Mouse (Mus musculus) R1 (cell line): ENCODE data around the gene Atxn1.

Experiments used
- DNase-seq: peaks from one replicate; pipeline ENCODE4 v3.0.0-alpha.2; 2018; ENCODE audit warnings: low read depth, low spot score

Gene Atxn1

DNA sequence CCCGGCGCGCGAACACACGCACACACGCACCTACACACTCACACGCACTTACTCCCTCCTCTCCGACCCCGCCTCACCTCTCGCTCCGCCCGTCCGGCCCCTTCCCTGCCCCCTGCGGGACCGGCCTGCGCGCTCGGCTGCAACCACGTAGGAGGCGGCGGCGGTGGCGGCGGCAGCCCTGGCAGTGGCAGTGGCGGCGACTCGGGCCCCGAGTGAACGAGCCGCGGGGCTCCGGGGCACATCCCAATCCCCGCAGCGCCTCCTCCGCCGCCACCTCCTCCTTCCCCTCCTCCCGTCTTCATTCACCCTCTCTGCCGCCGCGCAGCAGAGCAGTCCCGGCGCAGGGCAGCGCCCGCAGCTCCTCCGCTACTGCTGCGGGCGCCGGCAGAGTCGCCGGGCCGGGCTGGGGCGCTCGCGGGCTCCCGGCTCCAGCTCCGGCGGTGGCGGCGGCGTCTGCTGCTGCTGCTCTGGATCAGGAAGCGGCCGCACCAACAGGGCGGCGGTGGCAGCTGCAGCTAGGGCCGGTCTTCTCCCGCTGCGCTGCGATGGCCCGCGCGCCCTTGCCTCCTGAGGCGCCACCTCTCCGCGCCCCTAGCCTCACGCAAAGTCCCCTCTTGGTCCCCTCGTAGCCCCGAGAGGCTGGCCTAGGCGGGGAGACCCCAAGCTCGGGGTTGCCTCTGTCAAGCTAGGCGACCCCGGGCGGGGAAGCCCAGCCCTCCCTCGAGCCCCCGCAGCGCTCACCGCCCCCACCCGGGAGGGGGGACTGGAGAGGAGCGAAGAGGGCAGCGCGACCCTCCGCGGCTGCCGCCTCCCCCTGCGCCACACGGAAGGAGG is 1.1 kb downstream of the Atxn1 start:
- DNase-seq = peak; percentile 80

DNA sequence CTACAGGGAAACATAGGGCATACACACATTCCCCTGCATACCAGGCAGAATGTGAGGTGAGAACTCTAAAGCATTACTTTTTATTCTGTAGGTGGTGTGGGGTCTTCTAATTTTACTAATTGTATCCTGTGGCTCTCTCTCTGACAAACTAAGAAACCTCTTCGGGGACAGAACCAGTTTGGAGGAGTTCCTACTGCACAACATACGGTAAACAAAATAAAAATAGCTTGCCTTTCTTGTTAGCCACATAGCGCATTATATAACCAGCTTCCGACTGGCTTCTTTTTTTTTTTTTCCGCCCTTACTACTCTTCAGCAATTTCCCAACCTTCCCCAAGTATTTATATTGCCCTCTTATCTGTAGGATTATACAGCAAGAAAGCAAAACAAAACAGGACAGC is 2.0 kb downstream of the Atxn1 start:
- no peak for DNase-seq

DNA sequence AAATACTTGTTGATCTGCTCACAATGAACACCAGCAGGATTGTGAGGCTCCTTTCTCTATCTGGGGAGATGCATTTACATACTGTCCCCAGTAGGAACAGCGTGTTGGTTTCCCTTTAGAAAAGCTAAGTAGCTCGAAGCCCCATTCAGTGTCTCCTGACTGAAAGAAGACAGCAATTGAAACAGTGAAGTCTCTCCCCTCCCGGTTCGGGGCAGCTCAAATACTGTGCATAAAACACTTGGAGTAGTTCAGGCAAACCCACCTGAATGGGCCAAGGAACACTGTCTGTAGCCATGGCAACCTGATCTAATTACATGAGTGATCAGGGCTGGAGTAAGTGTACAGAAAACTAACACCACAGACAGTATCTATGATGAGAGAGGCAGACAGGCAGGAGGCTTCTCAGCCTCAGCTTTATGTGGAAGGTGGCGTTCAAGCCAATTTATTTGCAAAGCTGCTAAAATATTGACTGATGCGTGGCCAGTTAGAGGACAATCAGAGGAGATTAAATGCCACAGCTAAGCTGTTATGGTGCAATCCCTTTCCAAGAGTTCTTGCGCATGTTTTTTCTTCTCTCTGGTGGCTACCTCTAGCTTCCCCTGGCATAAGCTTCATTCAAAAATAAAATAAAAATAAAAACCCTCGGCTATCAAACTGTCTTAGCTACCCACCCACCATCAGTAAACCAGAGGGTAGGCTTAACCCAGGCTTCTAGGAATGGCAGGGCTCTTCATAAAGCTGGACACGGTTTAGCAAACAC is 2.8 kb downstream of the Atxn1 start:
- peak; percentile 61 for DNase-seq

DNA sequence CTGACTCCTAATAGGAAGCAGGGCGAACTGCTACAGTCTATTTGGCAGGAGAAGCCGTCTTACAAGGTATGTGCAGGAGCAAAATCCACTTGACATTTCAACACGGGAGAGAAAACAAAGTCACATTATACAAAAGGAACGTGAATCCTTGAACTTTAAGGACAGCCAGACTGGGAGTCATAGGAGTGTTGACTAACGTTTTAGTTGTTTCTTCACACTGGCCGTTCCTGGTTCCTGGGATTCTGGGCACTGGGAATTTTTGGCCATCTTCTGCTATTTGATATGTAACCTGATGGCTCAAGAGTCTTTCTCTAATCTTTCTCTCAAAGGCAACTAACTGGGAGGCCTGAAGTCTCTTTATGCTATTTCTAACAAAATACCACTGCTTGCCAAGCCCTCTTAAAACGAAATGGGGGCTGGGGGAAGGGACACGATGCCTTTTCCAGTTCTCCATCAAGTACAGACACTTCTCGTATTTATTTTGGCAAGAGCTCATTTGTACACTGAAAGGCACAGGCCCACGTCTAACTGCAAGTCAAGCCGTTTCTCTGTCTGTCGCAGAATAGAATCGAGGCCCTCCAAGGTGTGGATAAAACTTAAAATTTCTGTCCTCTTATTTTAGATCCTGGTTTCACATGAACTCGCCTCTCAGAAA is 4.4 kb downstream of the Atxn1 start:
- DNase-seq = no peak

DNA sequence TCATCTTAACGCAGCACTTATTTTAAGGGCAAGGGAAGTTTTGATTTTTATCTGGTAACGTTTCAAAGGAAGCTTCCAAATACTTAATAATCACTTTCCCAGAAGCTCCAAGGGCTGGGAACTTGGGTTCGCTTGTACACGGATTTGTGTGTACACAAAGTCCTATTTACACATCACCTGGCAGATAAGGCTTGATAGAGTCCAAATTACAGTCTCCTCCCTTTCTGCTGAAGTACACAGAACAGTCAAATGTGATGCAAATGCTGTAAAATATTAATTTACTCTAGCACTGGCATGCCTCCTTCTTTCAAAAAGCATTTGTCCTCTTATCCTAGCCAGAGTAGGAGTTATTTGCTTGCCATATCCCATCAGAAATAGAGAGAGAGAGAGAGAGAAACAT is 6.5 kb downstream of the Atxn1 start:
- DNase-seq = no peak

DNA sequence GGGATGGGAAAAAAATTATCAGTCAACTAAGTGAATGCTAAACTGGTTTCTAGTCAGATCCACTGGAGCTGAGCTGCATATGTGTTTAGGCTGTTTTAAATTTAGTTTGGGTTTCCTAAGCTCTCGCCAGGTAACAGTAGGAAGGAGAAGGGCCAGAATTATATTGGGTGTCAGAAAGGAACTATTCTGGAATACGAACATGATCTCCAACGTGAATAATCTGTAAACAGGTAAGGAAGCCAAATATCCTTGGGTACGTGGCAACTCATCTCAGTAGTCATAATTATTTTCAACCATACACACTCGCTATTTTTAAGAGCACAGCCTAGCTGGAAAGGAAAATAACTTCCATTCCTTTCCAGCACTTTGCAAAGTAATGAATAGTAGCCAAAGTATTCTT is 7.2 kb downstream of the Atxn1 start:
- DNase-seq = no peak

DNA sequence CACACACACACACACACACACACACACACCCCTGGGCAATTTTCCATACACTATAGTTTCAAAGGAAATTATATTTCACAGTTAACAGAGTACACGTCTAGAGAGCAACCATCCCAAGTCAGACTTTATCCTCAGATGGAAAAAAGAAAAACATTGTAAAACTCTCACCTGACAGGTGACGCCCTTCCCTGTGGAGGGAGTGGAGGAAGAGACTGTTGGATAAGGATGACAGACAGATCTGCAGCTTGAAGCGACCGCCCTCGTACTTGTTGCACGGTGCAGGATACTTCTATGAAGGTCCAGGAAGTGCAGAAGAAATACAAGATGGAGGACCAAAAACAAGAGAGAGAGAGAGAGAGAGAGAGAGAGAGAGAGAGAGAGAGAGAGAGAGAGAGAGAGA is 8.5 kb downstream of the Atxn1 start:
- no peak for DNase-seq

DNA sequence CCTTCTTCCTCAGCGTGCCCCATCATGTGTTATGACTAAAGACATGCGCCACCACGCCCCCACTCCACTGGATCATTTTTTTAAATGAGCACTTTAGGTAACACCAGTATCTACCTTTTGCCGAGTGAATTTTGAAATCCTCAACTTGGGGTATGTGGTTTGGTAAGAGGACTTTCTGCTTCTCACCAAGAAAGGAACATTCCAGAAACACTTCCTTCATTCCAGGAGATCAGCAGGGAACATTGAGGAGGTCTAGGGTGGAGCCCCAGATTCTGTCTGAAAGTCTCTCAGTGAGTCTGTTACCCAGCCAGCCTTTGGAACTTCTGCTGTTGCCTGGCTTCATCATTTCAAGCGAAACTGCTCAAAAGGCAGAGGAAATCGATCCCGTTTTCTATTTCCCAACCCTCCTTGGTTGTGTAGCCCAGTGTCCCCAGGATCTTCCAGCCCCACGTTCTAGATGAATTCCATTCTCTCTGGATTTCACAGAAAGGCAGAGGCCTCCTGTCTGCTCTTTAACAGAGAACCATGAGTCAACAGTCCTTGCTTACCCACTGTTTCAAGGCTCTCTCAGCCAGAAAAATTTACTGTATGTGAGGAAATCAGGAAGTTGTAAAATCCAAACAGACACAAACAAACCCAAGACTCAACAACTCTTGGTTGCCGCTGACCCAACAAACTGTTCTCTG is 9.3 kb downstream of the Atxn1 start:
- DNase-seq = no peak

DNA sequence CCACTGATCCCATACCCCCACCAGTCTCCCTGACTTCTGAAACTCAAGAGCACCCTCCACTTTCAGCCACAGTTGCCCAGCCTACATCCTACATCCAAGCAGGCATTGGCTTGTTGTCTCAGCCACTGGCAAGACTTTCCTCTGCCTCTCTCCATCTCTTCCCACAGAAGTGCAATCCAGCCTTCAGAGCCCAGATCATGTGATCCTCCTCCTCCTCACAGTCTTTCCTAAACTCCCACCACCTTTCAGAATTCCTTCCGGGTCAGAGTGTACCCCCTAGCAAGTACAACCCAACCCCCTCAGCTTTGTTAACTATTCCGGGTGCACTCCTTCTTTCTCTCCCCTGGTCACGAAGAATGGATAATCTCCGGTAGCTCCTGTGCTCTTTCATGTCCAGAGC is 11.7 kb downstream of the Atxn1 start:
- no peak for DNase-seq

DNA sequence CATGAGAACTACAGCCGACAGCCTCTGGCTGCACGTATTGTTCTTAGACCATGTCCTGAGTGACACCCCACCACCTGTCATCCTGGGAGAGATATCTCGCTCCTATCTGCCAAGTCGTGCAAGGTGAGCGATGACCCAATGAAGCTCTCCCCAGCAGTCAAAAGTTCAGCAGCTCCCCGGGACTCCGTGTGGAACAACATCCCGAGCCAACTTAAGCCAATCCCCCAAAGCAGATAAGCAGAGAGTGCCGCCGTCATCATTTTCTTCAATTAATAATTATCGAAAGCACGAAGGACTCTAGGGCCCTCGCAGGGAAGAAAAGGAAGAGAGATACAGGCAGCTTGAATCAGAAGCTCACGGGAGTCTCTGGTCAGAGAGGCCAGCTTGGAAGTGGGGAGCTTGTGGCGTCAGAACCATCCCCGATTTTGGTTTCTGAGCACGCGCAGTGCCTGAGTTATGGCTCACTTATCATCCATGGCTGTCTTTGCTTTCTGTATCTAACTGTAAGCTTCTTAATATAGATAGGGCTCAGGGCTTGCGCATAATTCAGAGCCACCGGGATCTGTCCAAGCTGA is 13.7 kb downstream of the Atxn1 start:
- no peak for DNase-seq

DNA sequence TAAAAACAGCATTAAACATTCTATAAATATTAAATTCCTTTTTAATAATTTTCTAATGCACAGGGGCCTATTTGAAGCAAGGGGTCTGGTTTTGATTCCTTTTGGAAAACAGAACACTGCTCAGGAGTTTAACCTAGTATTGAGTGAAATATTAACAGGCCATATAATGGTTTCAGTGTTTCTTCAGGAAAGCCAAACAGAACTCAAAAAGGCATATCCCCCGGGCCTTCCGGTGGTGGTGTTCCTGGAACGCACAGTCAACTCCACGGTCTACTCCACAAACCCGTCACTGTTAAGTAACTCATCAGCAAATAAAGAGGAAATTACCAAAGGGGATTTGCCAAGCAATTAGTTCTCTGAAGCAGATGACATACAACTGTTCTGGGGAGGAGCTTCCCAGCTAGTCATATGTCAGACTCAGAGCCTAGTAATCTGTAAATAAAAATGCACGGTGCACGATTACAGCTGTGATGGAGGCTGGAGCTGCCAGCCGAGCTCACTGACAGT is 14.4 kb downstream of the Atxn1 start:
- no peak for DNase-seq

DNA sequence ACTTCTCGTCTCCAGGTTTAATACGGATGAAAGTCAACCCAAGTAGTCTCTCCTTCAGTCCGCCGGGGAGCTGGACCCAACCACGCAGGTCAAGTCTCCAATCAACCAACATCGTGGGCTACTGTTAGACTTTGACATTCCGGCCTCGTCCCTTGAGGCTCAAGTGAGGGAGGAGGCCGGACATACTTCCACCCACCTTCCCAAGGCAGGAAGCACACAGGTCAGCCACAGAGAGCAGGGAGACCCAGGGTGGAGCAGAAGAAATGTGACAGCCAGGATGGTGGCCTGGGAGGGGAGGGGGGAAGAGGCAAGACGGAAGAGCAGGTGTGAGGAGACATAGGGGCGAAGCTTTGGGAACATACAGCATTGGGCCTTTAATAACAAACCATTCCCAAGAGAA is 18.7 kb downstream of the Atxn1 start:
- DNase-seq = no peak

DNA sequence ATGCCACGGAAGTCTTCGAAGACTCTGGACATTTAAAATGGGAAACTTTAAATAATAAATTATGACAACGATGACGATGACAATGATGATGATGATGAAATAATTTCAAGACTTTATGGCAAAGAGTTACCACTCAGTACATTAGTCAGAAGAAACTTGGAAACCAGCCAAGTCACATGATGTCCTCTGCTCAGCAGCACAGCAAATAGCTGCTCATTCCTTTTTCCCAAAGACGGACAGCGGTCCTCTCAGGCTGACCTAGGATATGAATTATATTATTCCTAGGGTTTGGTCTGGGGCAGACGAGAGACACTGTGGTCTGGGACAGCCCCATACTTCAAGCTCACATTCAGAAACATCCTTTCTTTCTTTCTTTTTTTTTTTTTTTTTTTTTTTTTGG is 22.5 kb downstream of the Atxn1 start:
- no peak for DNase-seq

DNA sequence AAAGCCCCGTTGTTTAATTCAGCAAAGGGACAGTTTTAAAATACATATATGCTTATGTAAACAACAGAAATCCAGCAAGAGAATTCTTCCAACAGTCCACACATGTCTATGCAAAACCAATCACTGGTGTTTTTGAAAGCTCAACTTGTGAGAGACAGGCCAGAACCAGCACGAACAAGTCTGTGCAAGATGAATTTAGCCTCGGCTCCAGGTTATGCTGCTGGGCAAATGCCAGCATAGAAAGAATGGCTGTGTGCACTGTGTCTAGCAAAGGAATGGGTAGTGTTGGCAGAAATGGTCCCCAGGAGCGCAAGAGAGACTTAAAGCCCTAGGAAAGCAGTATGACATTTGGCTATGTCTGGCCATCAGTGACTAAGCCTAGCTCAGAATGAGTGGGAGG is 24.1 kb downstream of the Atxn1 start:
- DNase-seq = no peak

DNA sequence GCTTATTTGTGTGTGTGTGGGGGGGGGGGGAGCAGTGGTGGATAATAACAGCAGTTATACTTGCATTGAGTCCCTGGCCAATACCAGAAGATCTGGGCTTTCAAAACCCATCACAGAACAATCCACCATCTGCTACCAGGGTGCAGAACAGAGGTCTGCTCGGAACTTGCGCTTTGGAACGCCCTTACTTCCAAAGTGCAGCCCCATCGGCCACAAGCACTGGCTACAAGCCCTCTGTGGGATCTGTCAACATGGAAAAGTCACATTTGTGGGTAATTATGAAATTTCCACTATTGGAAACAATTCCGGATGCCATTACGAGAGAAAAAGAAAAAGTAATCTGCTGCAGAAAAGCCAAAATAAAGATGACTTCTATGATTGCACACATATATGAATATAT is 25.2 kb downstream of the Atxn1 start:
- no peak for DNase-seq

DNA sequence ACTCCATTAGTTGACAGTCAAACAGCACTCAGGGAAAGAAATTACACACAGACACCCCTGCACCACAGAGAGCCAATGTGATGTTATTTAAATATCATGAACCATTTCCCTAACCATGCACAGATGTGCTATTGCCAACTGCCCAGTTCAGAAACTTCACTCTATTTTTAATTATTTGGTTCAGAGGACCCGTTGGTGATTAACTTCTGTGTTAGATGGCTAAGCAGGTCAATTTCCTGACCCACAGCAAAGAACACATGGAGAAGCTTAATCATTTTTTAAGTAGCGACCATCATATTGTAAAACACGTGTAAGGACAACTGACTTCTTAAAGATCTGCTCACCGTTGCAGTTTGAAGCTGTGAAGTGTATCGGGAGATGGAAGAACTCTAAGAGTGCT is 26.7 kb downstream of the Atxn1 start:
- DNase-seq = no peak

DNA sequence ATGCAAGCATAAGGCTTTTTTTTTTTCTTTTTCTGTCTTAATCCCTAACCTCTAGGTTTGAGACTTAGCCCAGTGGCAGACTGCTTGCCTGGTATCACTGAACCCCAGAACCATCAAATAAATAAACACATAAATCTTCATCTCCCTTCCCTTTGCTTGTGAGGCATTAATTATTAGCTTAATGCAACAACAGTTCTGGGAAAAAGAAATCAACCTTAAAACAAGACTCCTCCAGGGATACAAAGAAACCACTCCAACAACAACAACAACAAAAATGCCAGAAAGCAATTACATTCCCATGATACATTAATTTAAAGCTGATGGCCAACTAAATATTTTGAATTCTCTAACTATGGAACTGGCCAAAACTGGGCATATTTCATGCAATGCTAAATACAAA is 28.0 kb downstream of the Atxn1 start:
- DNase-seq = no peak

DNA sequence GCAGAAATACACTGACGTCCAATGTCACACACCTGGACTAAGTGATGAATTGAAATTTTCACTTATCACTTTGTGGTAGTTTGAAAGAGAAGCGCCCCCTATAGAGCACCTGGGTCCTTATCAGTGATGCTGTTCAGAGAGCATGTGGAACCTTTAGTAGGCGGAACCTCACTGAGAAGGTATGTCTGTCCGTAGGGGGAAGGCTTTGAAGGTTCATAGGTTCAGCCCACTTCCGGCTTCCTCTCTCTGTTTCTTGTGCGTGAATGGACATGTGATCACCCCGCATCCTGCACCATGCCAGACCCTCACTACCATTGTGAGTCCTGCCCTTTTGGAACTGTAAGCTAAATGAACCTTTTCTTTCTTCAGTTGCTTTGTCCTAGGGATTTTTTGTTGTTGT is 29.0 kb downstream of the Atxn1 start:
- DNase-seq = peak; percentile 78

DNA sequence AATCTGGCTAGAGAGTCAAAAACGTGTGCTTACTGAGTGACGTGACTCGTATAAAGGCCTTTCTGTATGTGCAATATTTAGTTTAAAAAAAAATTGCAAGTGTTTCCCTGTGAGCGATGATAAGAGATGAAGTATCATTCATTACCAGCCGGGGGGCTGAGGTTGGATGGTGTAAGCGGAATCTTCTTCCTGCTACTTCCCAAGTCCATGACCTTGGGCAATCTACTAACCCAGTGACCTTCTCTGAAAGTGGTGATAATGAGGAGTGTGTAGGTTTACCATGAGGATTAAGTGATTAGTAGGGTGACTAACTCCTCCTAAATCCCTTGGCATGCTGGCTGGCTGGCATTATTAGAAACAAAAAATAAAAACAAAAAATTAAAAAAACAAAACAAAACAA is 30.0 kb downstream of the Atxn1 start:
- DNase-seq = no peak

DNA sequence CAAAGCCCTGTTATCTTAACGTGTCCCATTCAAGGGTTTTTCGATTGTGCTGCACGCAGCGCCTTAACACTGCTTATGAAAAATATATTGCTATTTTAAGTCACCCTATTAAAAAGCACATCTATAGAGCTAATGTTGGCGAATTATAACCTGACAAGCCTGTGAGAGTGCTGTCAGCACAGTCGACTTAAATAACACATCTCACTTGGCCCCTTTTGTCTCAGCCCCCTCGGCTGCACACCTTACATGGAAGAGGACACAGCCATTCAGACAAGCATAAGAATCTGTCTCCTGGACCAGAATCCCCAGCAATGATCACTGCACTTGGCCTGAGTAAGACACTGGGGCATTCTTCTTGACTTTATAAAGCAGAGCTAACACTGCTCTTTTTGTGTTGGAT is 30.7 kb downstream of the Atxn1 start:
- DNase-seq = no peak

DNA sequence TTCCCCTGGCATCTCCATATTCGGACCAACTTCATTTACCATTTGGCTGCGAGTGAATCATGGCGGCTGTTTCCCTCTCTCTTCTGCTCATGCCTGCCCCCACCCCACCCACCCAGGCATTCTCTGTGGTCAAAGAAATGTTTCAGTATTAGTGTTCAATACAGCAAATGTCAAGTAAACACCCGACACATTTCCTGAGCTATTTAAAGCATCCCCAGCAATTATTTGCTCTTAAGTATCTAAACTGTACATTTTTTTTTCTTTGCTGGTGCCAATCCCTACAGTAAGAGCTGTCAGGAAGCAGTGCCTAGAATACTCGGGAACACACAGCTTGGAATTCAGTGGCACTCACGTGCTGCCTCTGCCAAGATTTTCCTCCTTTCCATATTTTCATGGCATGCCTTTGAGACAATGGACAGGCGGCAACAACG is 32.3 kb downstream of the Atxn1 start:
- no peak for DNase-seq

DNA sequence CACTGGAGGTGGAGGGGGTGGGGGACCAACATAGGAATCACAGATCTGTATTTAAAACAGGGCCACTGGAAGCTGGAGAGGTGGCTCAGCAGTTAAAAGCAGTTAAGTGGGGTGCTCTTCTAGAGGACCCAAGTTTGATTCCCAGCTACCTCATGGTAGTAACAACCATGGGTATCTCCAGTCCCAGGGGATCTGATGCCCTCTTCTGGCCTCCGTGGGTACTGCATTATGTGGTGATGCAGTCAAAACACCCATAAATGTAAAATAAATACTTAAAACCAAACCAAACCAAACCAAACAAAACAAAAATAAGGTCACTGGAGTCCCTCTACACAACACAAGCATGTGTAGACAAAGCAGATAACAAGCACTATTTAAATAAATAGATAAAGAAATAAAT is 32.9 kb downstream of the Atxn1 start:
- peak; percentile 43 for DNase-seq
